Mouse (Mus musculus): Measurements from ENCODE around the gene Zmiz1. TPM values are rescaled to one million over a fixed set of nuclear protein-coding genes. Genes with fewer than 3 reads are reported as not detected.

Zmiz1 gene
- polyA plus RNA-seq, 1 experiment from 2014 or later, result 45.8 TPM

DNA sequence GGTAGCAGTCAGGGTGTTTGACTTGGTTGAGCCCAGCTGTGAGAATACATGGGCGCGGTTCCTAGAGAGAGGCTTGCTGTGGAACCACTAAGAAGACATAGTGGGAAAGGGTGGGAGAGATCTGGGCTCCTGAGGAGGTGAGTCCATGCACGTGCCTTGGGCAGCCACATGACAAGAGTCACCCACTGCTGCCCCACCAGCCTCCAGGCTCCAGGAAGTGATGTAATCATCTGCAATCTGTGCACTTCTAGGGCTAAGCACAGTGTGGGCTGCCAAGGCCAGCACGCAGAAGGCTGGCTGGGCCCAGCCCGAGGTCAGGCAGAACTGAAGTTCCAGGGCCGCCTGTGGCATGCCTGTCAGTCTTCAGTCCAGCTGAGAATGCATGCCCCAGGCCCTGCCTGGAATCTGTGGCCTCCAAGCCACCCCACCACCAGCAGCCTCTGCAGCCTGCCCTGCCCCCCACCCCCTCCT lies 46.3 kb downstream of the Zmiz1 start:
- no peak overlapping the region for H3K4me3 ChIP-seq
- no peak for DNase-seq (ENCODE audit: low spot score)
- peaks cover 99% of the 10 kb centered on the region for H3K4me1 ChIP-seq
- H3K27ac ChIP-seq, result peak overlapping the region; percentile 86
- H3K27me3 ChIP-seq (ENCODE audit: insufficient read depth, poor library complexity, severe bottlenecking), result no peaks in the 10 kb centered on the region
- no peaks in the 10 kb centered on the region for H3K9me3 ChIP-seq
- 32% methylated on average over 6 of the region's 6 CpGs for WGBS
- H3K36me3 ChIP-seq, result peaks cover 60% of the 10 kb centered on the region

DNA sequence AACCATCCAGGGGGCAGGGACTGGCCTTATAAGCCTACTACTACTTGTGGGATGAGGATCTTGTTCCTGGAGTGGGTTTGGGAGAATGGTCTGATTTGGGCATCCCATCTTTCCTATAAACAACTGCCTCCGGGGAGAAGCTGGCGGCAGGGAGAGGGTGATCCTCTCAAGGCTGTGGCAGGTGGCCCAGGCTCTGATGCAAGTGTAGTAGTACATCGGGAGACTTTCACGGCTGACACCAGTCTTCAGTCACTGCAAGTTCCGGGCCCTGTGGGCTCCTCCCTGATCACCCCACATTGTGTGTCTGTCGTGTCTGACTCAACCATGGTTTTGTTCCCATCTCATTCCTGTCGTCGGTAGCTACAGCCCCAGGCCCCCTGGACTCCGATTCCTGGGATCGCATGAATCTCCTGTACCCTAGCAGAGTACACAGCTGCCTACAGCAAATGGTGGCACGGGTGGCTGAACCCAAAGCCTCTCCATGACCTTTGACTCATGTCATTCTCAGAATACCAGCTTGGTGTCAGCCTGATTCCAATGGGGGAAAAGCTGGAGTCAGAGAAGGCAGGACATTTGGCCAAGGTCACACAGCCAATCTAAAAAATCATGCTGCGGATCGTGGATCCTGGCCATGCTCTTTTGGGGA lies 49.2 kb downstream of the Zmiz1 start:
- Histone ChIP-seq H3K9me3 (no peaks in the 10 kb centered on the region), H3K4me1 (peaks cover 99% of the 10 kb centered on the region)
- WGBS, result 61% methylated on average over 13 of the region's 13 CpGs

DNA sequence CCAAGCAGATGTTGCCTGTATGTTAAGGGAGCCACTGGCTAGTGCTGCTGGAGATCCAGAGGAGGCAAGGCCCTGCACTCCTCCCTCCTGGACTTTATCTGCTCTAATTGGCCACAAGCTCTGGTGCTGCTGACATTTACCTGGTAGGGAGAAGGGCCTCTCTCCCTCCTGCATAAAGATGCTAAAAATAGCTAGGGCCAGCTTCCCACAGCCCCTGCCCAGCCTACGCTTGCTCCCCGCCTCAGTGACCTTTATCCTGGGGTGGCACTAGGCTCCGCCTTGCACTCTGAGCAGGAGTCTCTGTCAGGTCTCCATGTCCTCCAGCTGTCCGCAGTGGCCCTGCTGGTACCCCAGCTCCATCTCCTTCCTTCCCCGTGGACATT lies 49.8 kb downstream of the Zmiz1 start:
- peak; percentile 82 for DNase-seq (ENCODE audit: low spot score)
- H3K36me3 ChIP-seq, result peaks cover 54% of the 10 kb centered on the region
- H3K4me1 ChIP-seq, result peaks cover 100% of the 10 kb centered on the region
- H3K27me3 ChIP-seq (ENCODE audit: insufficient read depth, poor library complexity, severe bottlenecking), result no peaks in the 10 kb centered on the region
- H3K9me3 ChIP-seq, result no peaks in the 10 kb centered on the region
- peak overlapping the region; percentile 71 for H3K27ac ChIP-seq
- no peak overlapping the region for H3K4me3 ChIP-seq
- WGBS, result 44% methylated on average over 5 of the region's 5 CpGs

More for the DNA sequence above, 49.2 kb downstream of the Zmiz1 start:
- Histone ChIP-seq H3K27ac (peak overlapping the region; percentile 71), H3K36me3 (peaks cover 59% of the 10 kb centered on the region), H3K4me3 (no peak overlapping the region), H3K27me3 (ENCODE audit: insufficient read depth, poor library complexity, severe bottlenecking) (no peaks in the 10 kb centered on the region)
- DNase-seq (ENCODE audit: low spot score), result no peak

- WGBS, result 87% methylated on average over 20 of the region's 20 CpGs
- peak overlapping the region; percentile 71 for H3K27ac ChIP-seq
- no peaks in the 10 kb centered on the region for H3K27me3 ChIP-seq (ENCODE audit: insufficient read depth, poor library complexity, severe bottlenecking)
Measured at GRCm38 (mm10) chr14:25509450-25510129, 50.6 kb downstream of the Zmiz1 start.

DNA sequence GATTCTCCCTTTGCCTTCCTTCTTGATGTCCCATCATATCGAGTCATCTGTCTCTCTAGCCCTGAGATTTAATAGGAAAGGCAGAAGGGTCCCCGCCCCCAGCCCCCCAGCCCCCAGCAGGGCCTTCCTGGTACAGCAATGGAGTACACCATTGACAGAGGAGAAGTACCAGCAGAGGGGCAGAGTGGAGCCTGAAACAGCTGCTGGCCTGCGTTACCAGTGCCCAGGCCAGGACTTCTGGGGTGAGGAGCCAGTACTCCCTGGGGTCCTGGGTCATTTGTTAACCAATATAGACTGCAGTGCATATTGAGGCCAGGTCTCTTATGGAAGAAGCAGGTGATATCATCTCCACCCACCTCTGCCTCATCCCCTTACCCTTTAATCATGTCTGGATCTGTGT lies 51.4 kb downstream of the Zmiz1 start:
- H3K9me3 ChIP-seq, result no peaks in the 10 kb centered on the region
- peaks cover 44% of the 10 kb centered on the region for H3K36me3 ChIP-seq
- no peak overlapping the region for H3K4me3 ChIP-seq
- DNase-seq (ENCODE audit: low spot score), result no peak
- H3K4me1 ChIP-seq, result peaks cover 99% of the 10 kb centered on the region
- WGBS, result 68% methylated on average over 3 of the region's 3 CpGs
- peak overlapping the region; percentile 71 for H3K27ac ChIP-seq
- no peaks in the 10 kb centered on the region for H3K27me3 ChIP-seq (ENCODE audit: insufficient read depth, poor library complexity, severe bottlenecking)

More at GRCm38 (mm10) chr14:25509450-25510129, 50.6 kb downstream of the Zmiz1 start:
- Histone ChIP-seq H3K9me3 (no peaks in the 10 kb centered on the region), H3K36me3 (peaks cover 46% of the 10 kb centered on the region), H3K4me1 (peaks cover 99% of the 10 kb centered on the region), H3K4me3 (no peak overlapping the region)
- DNase-seq (ENCODE audit: low spot score), result no peak

DNA sequence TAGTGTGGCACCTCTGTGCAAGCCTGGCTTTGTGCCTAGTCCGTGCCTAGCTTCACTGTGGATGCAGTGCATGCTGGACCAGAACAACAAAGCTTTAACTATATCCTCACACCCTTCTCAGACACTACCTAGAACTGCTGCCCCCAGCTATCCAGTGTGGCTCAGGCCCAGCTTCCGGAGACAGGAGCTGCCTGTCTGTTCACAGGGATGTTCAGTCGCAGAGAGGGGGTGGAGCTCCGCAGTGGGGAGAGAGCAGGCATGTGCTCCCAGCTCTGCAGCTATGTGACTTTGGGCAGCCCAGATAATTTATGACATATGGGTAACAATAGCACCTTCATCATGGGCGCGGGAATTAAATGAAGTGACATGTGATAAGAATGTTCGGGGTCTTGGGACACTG lies 52.0 kb downstream of the Zmiz1 start:
- Histone ChIP-seq H3K27ac (peak overlapping the region; percentile 71), H3K36me3 (peaks cover 38% of the 10 kb centered on the region), H3K4me1 (peaks cover 99% of the 10 kb centered on the region), H3K27me3 (ENCODE audit: insufficient read depth, poor library complexity, severe bottlenecking) (no peaks in the 10 kb centered on the region), H3K4me3 (no peak overlapping the region), H3K9me3 (no peaks in the 10 kb centered on the region)
- 54% methylated on average over 7 of the region's 7 CpGs for WGBS
- DNase-seq (ENCODE audit: low spot score), result no peak

DNA sequence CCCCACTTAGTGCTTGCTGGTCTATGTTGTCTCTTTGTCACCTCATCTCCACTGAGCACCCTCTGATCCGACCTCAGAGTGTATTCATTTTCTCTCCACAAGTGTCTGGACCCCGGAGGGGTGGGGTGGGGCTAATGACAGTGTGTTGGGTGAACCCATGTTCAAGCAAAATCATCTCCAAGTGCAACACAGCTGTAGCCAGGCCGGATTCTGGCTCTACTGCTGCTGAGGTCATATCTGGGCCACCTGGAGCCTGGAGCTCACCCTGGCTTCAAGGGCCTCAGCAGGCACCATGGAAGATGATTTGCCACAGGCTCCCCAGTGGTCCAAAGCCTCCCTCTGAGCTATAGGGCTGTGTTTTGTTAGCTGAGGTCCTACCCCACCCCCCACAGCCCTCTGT lies 52.6 kb downstream of the Zmiz1 start:
- WGBS, result 38% methylated on average over 3 of the region's 3 CpGs
- DNase-seq (ENCODE audit: low spot score), result no peak
- Histone ChIP-seq H3K9me3 (no peaks in the 10 kb centered on the region), H3K36me3 (peaks cover 33% of the 10 kb centered on the region), H3K27me3 (ENCODE audit: insufficient read depth, poor library complexity, severe bottlenecking) (no peaks in the 10 kb centered on the region), H3K4me3 (no peak overlapping the region), H3K27ac (peak overlapping the region; percentile 77; the same call in 1 of the 2 replicates), H3K4me1 (peaks cover 99% of the 10 kb centered on the region)

DNA sequence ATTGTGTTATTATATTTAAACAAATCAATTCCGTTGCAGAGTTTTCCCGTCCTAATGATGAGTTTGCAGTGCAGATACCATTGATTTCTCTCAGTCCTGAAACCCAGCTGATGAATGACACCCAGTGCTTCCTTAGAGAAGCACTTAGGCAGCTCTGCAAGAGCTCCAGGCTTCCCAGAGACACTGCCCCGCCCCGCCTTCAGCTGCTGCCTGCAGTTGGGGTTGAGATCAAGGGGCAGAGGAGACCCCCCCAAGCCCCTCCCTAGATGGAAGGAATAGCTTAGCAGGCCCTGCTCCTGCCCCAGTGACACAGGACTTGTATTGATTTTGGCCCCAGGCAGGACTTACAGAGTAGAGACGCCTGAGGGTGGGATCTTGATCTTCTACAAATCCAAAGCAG lies 53.0 kb downstream of the Zmiz1 start:
- Histone ChIP-seq H3K27me3 (ENCODE audit: insufficient read depth, poor library complexity, severe bottlenecking) (no peaks in the 10 kb centered on the region), H3K4me1 (peaks cover 99% of the 10 kb centered on the region), H3K36me3 (peaks cover 30% of the 10 kb centered on the region), H3K4me3 (no peak overlapping the region), H3K27ac (peak overlapping the region; percentile 77), H3K9me3 (no peaks in the 10 kb centered on the region)
- DNase-seq (ENCODE audit: low spot score), result no peak
- WGBS, result 19% methylated on average over 5 of the region's 5 CpGs

GRCm38 (mm10) chr14:25512803-25513202 lies 53.8 kb downstream of the Zmiz1 start:
- Histone ChIP-seq H3K27ac (peak overlapping the region; percentile 77), H3K4me1 (peaks cover 99% of the 10 kb centered on the region), H3K27me3 (ENCODE audit: insufficient read depth, poor library complexity, severe bottlenecking) (no peaks in the 10 kb centered on the region), H3K36me3 (peaks cover 23% of the 10 kb centered on the region), H3K9me3 (no peaks in the 10 kb centered on the region), H3K4me3 (no peak overlapping the region)
- 15% methylated on average over 6 of the region's 6 CpGs for WGBS
- no peak for DNase-seq (ENCODE audit: low spot score)

DNA sequence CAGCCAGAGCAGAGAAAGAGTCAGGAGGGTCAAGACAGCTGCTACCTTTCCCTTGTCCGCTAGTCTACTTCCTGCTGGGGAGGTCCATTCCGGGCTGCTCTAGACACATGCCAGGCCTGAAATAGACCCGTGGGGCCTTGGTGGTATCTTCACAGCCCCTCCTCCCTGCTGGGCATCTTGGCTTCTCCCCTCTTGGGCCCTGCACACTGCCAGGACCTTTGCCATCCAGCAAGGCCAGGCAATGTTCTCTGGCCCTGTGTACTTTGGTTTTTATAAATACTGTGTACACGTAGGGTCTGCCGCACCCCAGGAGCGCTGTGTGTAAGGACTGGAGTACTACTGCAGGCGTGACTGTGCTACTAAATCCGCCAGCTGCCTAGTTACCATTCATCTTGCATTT lies 54.5 kb downstream of the Zmiz1 start:
- Histone ChIP-seq H3K4me1 (peaks cover 98% of the 10 kb centered on the region), H3K27me3 (ENCODE audit: insufficient read depth, poor library complexity, severe bottlenecking) (no peaks in the 10 kb centered on the region), H3K36me3 (peaks cover 20% of the 10 kb centered on the region), H3K27ac (peak overlapping the region; percentile 77; the same call in 1 of the 2 replicates), H3K9me3 (no peaks in the 10 kb centered on the region), H3K4me3 (no peak overlapping the region)
- WGBS, result 53% methylated on average over 8 of the region's 8 CpGs
- no peak for DNase-seq (ENCODE audit: low spot score)

DNA sequence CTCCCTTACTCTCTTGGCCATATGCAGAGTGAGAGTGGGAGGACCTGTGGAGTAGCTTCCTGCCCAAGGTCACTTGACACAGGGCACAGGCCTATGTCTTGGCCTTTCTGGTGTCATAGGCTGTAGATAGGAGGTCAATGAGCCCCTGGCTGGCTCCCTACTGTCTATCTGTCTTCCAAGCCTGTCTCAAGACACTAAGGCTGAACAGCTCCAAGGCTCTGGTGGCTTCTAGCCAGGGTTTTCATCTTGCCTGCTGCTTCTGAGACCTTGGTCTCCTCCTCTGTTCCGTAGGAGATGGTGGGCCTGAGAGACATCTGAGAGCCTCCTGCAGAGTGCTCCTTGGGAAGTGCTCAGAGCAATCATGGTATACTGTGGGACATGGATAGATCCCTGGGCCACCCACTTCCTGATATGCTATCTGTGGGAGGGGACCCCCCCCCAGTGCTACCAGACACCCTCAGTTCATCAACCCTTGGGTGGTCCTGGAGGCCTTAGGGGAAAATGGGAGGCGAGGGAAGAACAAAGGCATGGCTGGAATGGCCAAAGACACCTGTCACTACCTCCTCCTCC lies 56.0 kb downstream of the Zmiz1 start:
- no peak for DNase-seq (ENCODE audit: low spot score)
- peaks cover 13% of the 10 kb centered on the region for H3K36me3 ChIP-seq
- peak overlapping the region; percentile 87 for H3K27ac ChIP-seq
- 60% methylated on average over 2 of the region's 2 CpGs for WGBS
- no peaks in the 10 kb centered on the region for H3K9me3 ChIP-seq
- no peaks in the 10 kb centered on the region for H3K27me3 ChIP-seq (ENCODE audit: insufficient read depth, poor library complexity, severe bottlenecking)
- no peak overlapping the region for H3K4me3 ChIP-seq
- H3K4me1 ChIP-seq, result peaks cover 98% of the 10 kb centered on the region

GRCm38 (mm10) chr14:25515924-25516323 lies 56.9 kb downstream of the Zmiz1 start:
- peaks cover 10% of the 10 kb centered on the region for H3K36me3 ChIP-seq
- peak overlapping the region; percentile 87; the same call in 1 of the 2 replicates for H3K27ac ChIP-seq

More at GRCm38 (mm10) chr14:25515924-25516323, 56.9 kb downstream of the Zmiz1 start:
- H3K4me3 ChIP-seq, result no peak overlapping the region
- peaks cover 98% of the 10 kb centered on the region for H3K4me1 ChIP-seq
- H3K9me3 ChIP-seq, result no peaks in the 10 kb centered on the region
- DNase-seq (ENCODE audit: low spot score), result no peak
- WGBS, result 66% methylated on average over 9 of the region's 9 CpGs
- H3K27me3 ChIP-seq (ENCODE audit: insufficient read depth, poor library complexity, severe bottlenecking), result no peaks in the 10 kb centered on the region

Data from heart, embryonic 10.5 days (tissue).